Mouse (Mus musculus) erythroblast, adult 5-6 weeks (primary cell): ENCODE results near the gene Myo5c. TPM values are rescaled to one million over a fixed set of nuclear protein-coding genes. Genes with fewer than 3 reads are reported as not detected.

Experiments
- ATAC-seq: replicated peaks from 2 replicates; pipeline ENCODE4 v1.8.0; 2016; ENCODE audit warnings: moderate number of reproducible peaks, mild to moderate bottlenecking, moderate TSS enrichment, inconsistent platforms; ENCODE audit not compliant: poor library complexity, low FRiP score, severe bottlenecking
- total RNA-seq, 2 experiments: library from RNA; stranded (forward) in 1 of 2; stranded (reverse) in 1 of 2; fragments of 150-400 nt in 1 of 2; fragments of 200-764, 138-1000 nt in 1 of 2; gene quantifications; 2 replicates each; pipeline versions ENCODE4 v1.2.3 to v1.2.4; 2015 to 2017; ENCODE audit warnings: low replicate concordance in 2 of 2

Myo5c gene
- total RNA-seq (2015; ENCODE audit: low replicate concordance), result not detected in 2 replicates
- total RNA-seq (2017; ENCODE audit: low replicate concordance), result not detected in 2 replicates

DNA sequence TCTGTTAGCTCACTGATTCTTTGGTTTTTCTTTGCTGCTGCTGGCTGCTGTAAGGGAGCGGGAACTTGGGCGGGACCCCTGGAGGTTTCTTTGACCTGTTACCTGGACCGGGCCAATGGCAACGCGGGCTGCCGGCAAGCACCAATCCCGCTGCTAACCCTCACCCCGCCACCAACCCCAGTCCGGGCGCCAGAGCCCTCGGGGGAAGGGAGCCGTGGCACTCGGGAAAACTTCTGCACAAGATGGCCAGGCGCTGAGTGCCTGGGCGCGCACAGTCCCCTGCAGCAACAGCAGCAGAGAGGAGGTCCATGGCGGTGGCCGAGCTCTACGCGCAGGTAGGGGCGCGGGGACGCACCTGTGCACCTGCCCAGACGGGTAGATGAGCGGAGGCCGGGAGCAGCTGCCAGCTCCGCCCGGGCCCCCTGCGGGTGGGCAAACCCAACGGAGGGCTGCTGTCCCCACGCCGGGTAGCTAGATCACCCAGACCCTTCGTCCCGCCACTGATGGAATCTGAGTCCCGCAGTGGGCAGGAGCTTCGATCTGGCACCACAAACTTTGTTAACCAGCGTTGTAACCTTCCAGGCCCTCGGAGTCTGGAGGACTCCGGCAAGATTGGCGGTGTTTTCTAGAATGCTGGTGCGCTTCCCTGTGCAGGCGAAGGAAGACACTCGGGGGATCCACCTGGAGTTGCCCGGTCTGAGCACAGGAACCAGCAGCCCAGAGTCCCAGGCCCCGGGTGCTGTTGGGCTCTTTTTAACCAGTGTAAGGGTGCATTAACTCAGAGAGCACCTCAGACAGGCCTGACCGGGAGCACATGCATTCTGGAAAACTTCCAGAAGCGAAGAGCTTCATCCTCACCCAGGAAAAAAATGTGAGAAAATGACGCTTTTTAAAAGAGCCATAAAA is at the start of gene Myo5c:
Gene Myo5c, plus strand, starts transcription at position 180 of the 906 bp plus-strand sequence.
- ATAC-seq, result no peak

DNA sequence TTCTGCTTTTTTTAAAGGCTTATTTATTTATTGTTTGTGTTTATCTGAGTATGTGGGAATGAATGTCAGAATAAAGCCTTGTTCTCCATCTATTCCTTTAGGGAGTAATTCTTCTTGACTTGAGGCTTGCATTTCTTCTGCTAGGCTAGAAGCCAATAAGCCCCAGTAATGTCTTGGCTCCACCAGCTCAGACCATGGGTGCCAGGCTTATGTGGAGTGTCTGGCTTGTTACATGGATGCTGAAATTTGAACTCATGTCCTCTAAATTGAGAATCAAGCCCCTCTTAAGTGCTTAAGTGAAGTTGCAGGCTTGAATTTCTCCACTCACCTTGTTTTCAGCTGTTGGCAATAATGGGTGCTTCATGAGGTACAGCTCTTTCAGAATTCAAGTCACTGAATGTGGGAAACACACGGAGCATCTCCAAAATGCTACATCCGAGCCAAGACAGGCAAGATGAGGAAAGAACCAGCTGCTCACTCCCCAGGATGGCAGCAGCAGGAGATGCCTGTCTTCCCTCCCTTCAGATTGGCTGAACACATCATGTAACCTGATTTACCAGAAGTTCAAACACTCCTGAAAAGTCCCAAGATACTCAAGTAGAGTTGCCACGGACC is 44.1 kb upstream of the Myo5c start:
- no peak for ATAC-seq

DNA sequence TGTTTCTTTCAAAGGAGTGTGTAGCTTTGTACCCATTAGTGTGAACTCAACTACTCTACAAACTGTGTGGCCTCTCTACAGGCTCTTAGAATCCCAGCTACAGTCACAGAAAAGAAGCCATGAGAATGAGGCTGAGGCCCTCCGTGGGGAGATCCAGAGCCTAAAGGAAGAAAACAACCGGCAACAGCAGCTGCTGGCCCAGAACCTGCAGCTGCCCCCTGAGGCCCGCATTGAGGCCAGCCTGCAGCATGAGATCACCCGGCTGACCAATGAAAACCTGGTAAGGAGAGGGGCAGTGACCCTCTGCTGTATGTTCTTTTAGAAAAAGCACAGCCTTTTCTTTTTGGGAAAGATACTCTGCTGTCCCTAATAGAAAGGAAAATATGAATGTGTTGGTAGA is 38.0 kb upstream of the Myo5c start:
- ATAC-seq, result no peak

DNA sequence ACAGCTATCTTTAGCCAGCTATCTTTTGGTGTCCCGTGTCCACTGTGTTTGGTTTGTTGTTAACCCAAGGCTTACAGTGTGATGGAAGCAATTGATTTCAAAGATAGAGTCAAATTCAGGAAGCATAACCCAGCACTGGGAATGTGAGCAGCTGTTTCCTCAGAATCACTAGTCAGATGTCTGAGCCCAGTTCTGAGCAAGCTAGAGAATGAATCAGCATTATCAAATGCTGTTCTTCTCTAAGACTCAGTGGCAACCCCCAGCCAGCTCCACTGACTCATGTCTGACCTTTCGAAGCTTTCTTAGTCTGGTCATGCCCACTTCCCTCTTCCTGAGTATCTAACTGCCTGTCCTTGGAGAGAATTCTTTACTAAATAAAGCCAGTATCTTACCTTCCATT is 35.5 kb upstream of the Myo5c start:
- ATAC-seq, result no peak

DNA sequence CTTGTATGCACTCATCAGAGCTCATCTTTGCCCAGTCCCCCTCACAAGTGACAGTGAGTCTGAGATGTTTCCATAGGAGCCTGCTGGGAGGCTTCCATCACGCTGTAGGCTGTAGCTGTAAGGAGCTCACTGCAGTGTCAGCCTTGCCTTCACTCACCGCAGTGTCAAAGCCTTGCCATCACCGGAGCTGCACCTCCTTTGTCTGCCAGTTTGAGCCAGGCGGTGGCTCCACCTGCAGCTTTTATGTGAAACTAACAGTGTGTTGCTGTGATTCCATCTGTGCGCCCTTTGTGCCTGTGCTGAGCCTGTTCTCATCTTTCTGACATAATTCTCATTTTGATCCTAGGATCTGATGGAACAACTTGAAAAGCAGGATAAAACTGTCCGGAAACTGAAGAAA is 34.5 kb upstream of the Myo5c start:
- ATAC-seq, result no peak

DNA sequence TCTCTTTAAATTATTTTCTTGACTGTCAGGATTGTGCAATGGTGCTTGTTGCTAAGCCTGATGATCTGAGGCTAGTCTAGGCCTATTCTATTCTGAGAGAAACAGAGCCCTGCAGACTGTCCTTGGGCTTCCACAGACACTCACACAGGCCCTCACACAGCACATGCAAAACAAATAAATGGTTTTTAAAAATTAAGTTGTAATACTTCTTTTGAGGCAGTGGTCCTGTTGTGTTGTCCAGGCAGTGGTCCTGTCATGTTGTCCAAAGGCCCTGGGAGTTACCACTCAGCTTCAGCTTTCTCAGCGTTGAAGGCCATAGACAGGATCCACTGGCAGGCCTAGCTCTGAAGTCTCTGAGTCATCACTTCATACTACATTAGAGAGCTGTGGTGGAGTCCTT is 30.3 kb upstream of the Myo5c start:
- ATAC-seq, result no peak

DNA sequence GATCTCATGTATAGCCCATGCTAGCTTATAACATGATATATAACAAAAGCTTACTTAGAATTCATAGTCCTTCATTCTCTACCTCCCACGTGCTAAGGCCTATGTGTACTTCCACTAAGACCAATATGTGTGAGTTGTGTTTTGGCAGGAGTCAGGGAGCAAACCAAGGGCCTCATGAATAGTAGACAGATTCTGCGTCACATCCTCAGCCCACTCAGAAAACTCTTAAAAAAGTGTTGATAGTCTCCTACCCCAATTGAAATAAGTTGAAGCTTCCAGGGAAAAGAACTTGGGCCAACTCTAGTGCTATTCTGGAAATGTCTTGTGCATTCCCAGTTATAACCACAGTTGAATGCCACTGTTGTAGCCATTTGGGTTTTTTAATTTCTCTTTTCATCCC is 29.8 kb upstream of the Myo5c start:
- ATAC-seq, result no peak

DNA sequence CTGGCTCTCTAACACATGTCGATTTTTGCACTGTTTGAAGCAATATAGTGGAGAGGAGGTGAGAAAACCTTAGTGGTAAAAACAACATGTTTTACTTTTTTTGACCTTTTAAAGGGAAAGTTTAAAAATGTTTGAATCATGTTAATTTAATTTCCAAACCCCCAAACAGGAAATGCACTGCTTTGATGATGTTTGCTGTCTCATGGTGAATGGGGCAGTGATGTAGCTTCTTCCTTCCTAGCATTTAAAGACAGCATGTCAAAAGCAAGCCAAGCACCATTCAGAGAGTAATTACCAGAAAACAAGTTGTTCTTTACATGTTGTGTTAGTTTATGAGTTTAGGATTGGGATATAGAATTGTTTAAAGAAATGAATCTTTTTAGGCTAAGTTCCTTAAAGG is 22.6 kb upstream of the Myo5c start:
- no peak for ATAC-seq

DNA sequence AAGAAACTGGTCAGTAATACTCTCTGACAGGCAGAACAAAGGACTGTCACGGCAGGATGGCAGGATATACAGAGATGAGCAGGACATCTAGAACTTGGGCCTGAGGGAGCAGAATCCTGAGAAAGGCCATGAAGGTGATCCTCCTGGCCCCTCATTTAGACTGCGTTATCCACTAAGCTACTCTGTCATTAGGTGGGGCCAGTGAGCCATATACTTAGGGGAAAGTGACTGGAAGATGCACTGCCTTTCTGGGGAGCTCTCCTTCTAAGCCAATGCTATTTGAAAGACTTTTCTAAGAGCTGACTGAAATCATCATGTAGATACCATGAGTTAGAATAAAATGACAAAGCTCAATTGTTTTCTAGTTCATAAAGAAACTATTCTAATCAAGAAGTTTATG is 21.6 kb upstream of the Myo5c start:
- ATAC-seq, result no peak

DNA sequence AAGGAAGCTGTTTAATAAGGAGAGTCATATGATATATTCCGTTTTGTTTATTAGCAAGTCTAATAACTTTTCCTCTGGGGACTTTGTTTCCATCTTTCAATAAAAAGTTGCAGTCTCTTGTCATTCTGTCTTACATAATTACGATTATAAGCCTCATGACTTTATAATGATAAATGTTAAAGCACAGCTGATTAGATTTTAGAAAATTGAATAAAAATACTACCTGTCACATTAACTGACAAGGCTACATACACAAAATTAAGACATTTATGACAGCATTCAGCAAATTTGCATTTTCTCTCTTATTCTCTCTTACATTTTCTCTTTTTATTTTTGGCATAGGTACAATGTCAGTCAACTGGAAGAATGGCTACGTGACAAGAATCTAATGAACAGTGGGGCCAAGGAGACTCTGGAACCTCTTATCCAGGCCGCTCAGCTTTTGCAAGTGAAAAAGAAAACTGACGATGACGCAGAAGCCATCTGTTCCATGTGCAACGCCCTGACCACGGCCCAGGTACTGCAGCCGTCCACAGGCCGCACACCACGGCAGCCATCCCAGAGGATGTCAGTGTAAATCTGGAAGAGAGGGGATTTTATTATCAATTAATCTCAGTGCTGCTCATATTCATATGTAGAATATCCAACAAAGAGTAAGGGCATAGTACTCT is 16.9 kb upstream of the Myo5c start:
- no peak for ATAC-seq

DNA sequence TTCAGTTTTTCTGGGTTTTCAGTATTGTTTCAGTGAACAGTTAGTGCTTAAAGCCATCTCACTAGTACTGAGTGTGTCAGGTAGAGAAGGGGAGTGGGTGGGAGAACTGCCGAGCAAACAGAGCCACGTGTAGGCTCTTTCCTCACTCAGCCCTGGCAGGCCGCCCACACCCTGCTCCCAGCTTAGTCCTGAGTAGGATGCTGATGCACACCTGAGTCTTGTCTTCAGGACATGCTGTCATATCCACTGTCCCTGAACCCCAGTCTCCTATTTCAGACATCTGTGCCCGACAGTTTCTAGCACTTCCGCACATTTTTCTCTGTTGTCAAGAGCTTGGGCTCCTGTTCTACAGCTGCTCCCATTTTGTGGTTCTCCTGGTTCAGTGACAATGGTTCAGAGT is 11.9 kb upstream of the Myo5c start:
- no peak for ATAC-seq

DNA sequence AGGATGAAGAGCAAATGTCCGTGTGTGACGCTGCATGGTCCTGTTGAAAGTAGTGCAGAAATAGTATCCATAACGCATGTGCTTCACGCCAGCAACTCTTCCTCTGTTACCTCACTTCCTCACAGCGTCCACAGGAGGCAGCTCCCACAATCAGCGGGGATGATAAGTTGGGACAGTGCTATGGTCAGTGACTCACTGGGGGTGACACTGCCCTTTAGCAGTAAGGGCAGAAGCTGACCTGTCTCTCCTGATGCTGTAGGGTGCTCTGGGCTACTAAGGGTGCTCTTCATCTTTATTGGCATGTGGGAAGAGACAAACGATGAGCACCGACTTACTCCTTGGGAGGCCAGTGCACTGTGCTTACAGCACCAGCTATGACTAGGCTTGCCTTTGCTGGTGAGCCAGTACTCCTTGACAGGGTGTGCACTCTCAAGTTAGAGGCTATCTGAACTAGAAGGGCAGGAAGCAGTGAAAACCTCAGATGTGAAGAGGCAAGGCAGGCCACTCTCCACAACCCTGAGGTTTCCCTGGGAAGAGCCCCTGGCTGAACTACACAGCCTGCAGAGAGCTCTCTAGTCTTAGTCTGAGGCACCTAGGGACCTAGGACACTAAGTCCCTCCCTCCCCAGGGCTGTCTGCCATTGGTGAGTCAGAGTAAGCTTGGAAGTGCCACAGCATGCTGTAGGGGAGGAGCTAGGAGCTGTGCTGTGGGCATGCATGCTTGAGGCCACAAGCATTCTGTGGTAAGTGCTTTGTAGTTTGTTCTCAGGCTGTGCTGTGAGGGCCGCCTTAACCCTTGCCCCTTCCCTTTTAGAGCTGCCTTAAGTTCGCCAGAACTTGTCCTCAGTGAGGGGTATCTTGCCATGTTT is 10.2 kb upstream of the Myo5c start:
- ATAC-seq, result no peak

DNA sequence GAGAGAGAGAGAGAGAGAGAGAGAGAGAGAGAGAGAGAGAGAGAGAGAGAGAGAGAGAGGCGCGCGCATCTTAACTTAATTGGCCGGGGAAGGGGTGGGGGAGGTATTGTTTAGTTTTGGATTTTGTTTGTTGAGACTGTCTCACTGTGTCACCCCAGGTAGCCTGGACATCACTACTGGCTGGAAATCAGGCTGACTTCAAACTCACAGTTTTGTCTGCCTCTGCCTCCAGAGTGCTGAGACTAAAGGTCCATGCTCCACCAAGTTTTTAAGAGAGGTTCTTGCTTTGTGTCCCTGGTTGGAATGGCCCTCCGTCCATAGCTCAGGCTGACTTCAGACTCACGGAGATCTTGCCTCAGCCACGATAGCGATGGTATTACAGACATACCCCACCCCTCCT is 1.0 kb downstream of the Myo5c start:
- no peak for ATAC-seq

DNA sequence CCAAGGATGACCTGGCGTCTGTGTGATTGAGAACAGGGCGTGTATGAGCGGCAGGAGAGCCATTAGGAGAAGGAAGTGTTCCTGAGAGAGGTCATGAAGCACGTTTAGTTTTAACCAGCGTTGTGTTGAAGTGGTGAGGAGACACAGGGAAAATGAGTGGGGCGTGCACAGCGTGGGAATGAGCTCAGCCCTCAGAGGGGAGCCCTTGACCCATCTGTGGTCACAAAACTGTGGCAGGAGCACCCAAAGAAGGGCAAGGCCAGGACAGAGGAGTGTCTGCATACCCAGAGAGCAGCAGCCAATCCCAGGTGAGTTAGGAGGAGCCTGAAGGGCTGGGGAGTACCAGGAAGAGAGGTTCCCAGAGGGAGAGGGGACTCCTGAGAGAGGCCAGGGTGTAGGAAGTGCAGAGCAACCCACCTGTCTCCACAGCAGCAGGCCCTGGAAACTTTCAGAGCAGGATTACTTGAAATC is 2.5 kb downstream of the Myo5c start:
- no peak for ATAC-seq

DNA sequence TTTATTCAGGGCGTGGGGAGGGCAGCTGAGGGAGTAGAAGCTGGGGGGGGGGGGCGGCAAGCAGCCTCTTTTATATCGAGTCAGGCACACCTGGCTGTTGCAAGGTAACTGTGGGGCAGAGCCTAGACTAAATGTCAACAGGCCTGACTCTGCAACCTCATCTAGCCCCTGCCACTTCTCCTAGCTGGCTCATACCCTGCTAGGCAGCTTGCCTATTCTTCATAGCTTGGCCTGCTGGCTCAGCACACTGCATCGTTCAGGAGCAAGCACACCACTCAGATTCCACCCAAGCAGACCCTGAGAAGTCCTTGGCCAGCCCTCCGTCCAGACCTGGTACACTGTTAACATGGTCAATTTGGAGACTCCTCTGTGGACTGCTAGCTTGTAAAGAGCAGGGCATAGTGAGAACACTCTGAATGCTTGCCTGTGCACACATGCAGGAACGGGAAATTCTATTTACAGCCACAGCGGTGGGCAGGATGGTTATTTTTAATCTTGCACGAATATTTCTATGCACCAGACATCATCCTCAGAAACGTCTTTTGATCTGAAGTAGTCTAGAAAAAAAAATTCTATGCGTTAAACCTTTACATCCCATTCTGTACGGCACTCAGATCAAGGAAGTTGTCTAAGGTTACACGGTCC is 3.3 kb downstream of the Myo5c start:
- ATAC-seq, result no peak

DNA sequence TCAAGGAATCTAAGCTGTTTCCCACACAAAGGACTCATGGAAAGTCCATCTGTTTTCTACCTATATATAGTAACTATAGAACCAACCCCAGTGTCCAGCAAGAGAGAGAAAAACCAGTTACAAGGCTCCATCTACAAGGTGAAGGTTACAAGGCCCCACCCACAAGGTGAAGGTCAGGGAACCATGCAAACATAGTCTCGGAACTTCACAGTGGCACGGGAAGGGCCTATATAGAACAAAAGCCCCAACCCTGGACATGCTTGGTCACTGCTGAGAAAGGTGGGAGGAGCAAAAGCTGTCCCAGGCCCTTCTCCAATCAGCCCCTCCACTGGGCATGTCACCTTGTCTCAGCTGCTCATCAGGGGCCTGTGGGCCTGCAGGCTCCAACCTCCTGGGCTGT is 3.9 kb downstream of the Myo5c start:
- ATAC-seq, result no peak

DNA sequence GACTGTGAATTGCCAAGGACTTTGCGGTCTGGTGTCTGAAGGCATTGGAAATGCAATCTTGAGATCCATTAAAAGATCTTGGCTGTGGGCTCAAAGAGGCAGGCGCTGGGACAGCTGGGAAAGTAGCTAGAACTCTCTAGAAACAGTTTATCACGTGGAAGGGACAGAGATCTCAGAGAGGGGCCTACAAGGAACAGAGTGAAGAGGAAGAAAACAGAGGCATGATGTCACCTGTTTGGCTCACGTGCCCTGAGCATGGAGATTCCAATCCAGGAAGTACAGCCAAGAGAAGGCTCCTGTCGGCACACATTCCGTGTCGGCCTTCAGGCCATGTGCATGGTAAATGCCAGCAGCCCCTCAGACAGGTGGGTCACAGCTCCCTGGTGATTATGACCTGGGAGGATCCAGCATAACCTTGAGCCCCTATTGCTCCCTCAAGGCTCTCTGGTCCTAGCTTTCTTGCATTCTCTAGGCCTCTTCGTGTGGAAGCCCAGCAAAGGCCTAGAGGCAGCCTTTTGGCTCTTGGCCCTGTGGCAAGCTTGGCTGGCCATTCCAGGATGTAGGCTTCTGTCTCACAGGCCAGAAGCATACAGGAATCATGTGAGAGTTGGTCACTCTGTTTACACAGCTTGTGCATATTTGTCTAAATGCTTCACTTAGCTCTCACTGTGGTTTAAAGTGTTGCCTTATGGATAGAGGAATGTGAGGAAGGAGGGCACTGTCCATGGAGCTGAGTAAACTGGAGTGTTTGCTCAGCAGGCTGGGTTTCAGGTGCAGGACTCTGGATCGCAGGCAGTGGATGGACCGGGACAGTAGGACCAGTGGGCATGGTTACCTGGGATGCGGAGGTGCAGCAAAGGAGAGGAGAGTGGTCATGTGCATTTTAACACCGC is 4.8 kb downstream of the Myo5c start:
- ATAC-seq, result no peak

DNA sequence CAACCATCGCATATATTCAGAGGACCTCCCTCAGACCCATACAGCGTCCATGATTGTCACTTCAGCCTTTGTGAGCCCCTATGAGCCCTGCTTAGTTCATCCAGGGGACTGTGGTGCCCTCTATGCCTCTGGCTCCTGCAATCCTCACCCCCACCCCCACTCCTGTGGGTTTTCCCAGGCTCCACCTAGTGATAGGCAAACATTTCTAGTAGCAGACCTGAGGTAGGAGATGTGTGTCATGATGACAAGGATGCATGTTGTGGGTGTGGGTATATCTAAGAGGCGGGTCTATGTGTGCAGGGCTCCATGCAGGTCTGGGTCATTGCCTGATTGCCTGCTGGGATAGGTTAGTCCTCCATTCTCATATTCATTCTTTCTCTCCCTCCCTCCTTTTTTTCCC is 6.4 kb downstream of the Myo5c start:
- ATAC-seq, result no peak
